Mouse (Mus musculus): ENCODE data around the gene Fgfr2. TPM values are rescaled to one million over a fixed set of nuclear protein-coding genes. Genes with fewer than 3 reads are reported as not detected.

Gene Fgfr2
- polyA plus RNA-seq, 1 experiment, result 1.7 TPM

DNA sequence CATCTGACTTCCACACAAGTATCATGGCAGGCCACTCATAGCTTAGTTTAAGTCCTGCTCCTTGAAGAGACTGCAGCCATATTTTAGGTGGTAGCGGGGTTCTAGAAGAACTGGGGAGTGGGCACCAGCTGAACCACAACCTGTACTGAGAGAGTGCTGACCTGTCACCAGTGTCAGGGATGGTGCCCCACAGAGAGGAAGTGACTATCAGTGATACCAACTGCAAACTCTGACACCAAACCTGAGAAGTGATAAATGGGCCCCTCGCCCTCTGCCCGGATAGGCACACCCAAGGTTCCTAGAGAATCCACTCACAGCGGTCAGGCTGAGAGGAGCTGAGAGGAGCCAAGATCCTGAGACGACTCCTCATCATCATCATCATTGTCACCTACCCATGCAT is 318.2 kb downstream of the Fgfr2 start:
- H3K27me3 ChIP-seq (ENCODE audit: control insufficient read depth, insufficient read depth, insufficient read length), result no peaks in the 10 kb centered on the region
- no peak for TF ChIP-seq USF1 (IDR thresholded peaks at IDR 0.05; ENCODE audit: low read depth)
- TF ChIP-seq FOSL1 (IDR thresholded peaks at IDR 0.05; ENCODE audit: insufficient read depth, low read length, poor library complexity, severe bottlenecking), result no peak
- TF ChIP-seq MYOG (IDR thresholded peaks at IDR 0.05; ENCODE audit: control insufficient read depth, extremely low read depth, insufficient read length), result no peak
- no peak for TF ChIP-seq MYOD1 (IDR thresholded peaks at IDR 0.05; ENCODE audit: control insufficient read depth, insufficient read length, low read depth)
- no peak for TF ChIP-seq CEBPB (IDR thresholded peaks at IDR 0.05; ENCODE audit: low read depth)
- TF ChIP-seq CTCF (IDR thresholded peaks at IDR 0.05; ENCODE audit: control insufficient read depth, insufficient read depth, insufficient read length), result no peak
- no peak for TF ChIP-seq MAX (IDR thresholded peaks at IDR 0.05)
- no peak overlapping the region for H3K4me3 ChIP-seq (ENCODE audit: insufficient read depth, poor library complexity, severe bottlenecking)

DNA sequence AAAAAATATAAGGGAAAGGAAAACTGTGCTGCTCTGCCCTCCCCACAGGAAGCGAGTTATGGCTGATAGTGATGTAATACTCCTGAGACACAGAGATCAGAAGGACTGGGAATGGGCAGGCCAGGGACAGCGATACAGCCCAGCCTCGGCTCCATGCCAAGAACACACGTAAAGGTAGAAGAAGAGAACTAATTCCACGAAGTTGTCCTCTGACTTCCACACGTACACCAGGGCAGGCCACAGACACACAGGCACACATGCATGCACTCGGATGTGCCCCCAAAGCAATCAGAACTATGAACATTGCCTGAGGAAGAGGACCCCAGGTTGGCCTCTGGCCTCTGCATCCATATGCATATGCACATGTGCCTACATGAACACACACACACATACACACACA is 318.7 kb downstream of the Fgfr2 start:
- TF ChIP-seq CEBPB (IDR thresholded peaks at IDR 0.05; ENCODE audit: low read depth) (no peak), CTCF (IDR thresholded peaks at IDR 0.05; ENCODE audit: control insufficient read depth, insufficient read depth, insufficient read length) (no peak), USF1 (IDR thresholded peaks at IDR 0.05; ENCODE audit: low read depth) (no peak), MYOG (IDR thresholded peaks at IDR 0.05; ENCODE audit: control insufficient read depth, extremely low read depth, insufficient read length) (no peak), FOSL1 (IDR thresholded peaks at IDR 0.05; ENCODE audit: insufficient read depth, low read length, poor library complexity, severe bottlenecking) (no peak), MAX (IDR thresholded peaks at IDR 0.05) (no peak), MYOD1 (IDR thresholded peaks at IDR 0.05; ENCODE audit: control insufficient read depth, insufficient read length, low read depth) (no peak)
- Histone ChIP-seq H3K27me3 (ENCODE audit: control insufficient read depth, insufficient read depth, insufficient read length) (no peaks in the 10 kb centered on the region), H3K36me3 (ENCODE audit: control insufficient read depth, insufficient read depth) (no peaks in the 10 kb centered on the region), H3ac (ENCODE audit: control insufficient read depth, insufficient read length, low read depth) (no peak overlapping the region), H3K79me2 (ENCODE audit: control insufficient read depth, insufficient read depth) (no peaks in the 10 kb centered on the region), H3K79me3 (ENCODE audit: low read depth) (no peaks in the 10 kb centered on the region), H3K4me3 (ENCODE audit: insufficient read depth, poor library complexity, severe bottlenecking) (no peak overlapping the region)

More for the DNA sequence above, 318.2 kb downstream of the Fgfr2 start:
- H3ac ChIP-seq (ENCODE audit: control insufficient read depth, insufficient read length, low read depth), result no peak overlapping the region
- no peaks in the 10 kb centered on the region for H3K36me3 ChIP-seq (ENCODE audit: control insufficient read depth, insufficient read depth)
- H3K79me3 ChIP-seq (ENCODE audit: low read depth), result no peaks in the 10 kb centered on the region
- no peaks in the 10 kb centered on the region for H3K79me2 ChIP-seq (ENCODE audit: control insufficient read depth, insufficient read depth)

DNA sequence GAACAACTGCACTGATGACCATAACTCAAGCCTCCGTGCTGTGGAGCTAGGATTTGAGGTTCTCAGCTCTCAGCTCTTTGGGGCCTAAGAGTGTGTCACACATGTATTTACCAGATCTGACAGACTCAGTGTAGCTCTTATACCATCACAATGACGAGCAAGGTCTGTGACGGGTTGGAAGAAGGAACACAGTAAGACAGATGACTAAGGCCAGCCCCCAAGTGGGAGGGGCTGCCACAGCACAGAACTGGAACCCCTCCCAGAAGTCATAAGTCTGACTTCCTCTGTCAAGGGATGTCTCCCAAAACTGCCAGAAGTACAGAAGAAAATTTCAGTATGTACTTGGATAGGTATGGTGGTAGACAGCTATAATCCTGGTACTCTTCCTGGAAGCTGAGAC is 319.2 kb downstream of the Fgfr2 start:
- no peak overlapping the region for H3ac ChIP-seq (ENCODE audit: control insufficient read depth, insufficient read length, low read depth)
- H3K79me2 ChIP-seq (ENCODE audit: control insufficient read depth, insufficient read depth), result no peaks in the 10 kb centered on the region
- H3K36me3 ChIP-seq (ENCODE audit: control insufficient read depth, insufficient read depth), result no peaks in the 10 kb centered on the region
- TF ChIP-seq USF1 (IDR thresholded peaks at IDR 0.05; ENCODE audit: low read depth) (no peak), FOSL1 (IDR thresholded peaks at IDR 0.05; ENCODE audit: insufficient read depth, low read length, poor library complexity, severe bottlenecking) (no peak), MYOD1 (IDR thresholded peaks at IDR 0.05; ENCODE audit: control insufficient read depth, insufficient read length, low read depth) (no peak), MAX (IDR thresholded peaks at IDR 0.05) (no peak), CTCF (IDR thresholded peaks at IDR 0.05; ENCODE audit: control insufficient read depth, insufficient read depth, insufficient read length) (no peak), MYOG (IDR thresholded peaks at IDR 0.05; ENCODE audit: control insufficient read depth, extremely low read depth, insufficient read length) (no peak), CEBPB (IDR thresholded peaks at IDR 0.05; ENCODE audit: low read depth) (no peak)
- no peak overlapping the region for H3K4me3 ChIP-seq (ENCODE audit: insufficient read depth, poor library complexity, severe bottlenecking)
- no peaks in the 10 kb centered on the region for H3K27me3 ChIP-seq (ENCODE audit: control insufficient read depth, insufficient read depth, insufficient read length)
- H3K79me3 ChIP-seq (ENCODE audit: low read depth), result no peaks in the 10 kb centered on the region

DNA sequence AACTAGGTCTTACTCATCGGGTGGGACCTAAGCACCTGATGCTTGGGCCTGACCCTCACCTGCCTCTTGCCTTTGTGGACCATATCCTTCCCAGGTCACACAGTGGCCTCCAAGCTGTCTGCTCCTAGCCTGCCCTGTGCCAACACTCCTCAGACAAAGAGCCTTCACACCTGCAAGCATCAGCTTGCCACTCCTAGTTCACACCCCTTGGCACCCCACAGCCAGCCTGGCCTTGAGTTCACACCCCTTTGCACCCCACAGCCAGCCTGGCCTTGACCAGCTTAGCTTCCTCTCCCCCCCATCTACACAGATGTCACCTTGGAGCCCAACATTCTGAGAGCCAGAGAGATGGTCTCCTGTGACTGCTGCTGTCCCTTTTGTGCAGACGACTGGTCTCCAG is 319.8 kb downstream of the Fgfr2 start:
- H3K4me3 ChIP-seq (ENCODE audit: insufficient read depth, poor library complexity, severe bottlenecking), result no peak overlapping the region
- no peaks in the 10 kb centered on the region for H3K79me2 ChIP-seq (ENCODE audit: control insufficient read depth, insufficient read depth)
- no peaks in the 10 kb centered on the region for H3K79me3 ChIP-seq (ENCODE audit: low read depth)
- no peaks in the 10 kb centered on the region for H3K36me3 ChIP-seq (ENCODE audit: control insufficient read depth, insufficient read depth)
- TF ChIP-seq CTCF (IDR thresholded peaks at IDR 0.05; ENCODE audit: control insufficient read depth, insufficient read depth, insufficient read length) (no peak), USF1 (IDR thresholded peaks at IDR 0.05; ENCODE audit: low read depth) (no peak), MYOG (IDR thresholded peaks at IDR 0.05; ENCODE audit: control insufficient read depth, extremely low read depth, insufficient read length) (no peak), MYOD1 (IDR thresholded peaks at IDR 0.05; ENCODE audit: control insufficient read depth, insufficient read length, low read depth) (no peak), MAX (IDR thresholded peaks at IDR 0.05) (no peak)
- no peaks in the 10 kb centered on the region for H3K27me3 ChIP-seq (ENCODE audit: control insufficient read depth, insufficient read depth, insufficient read length)
- no peak overlapping the region for H3ac ChIP-seq (ENCODE audit: control insufficient read depth, insufficient read length, low read depth)

DNA sequence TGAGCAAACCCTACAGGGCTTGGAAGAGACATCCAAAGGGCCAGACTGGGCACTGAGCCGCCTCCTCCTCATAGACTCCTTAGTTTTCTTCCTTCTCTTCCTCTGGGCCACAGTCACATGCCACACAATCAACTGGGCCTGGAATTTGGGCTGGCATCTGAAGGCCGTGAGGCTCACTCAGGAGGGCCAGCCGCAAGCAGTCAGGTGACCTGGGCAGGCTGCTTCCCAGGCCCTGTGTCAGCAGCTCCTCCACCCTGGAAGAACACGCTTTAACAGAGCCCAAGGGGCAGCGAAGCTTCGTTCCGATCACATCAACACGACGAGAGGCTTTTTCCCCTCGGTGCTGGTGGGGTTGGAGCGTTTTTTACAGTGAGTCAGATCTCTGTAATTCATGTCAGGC is 320.5 kb downstream of the Fgfr2 start:
- no peaks in the 10 kb centered on the region for H3K27me3 ChIP-seq (ENCODE audit: control insufficient read depth, insufficient read depth, insufficient read length)
- H3K36me3 ChIP-seq (ENCODE audit: control insufficient read depth, insufficient read depth), result no peaks in the 10 kb centered on the region
- TF ChIP-seq MYOD1 (IDR thresholded peaks at IDR 0.05; ENCODE audit: control insufficient read depth, insufficient read length, low read depth) (no peak), MAX (IDR thresholded peaks at IDR 0.05) (no peak), MYOG (IDR thresholded peaks at IDR 0.05; ENCODE audit: control insufficient read depth, extremely low read depth, insufficient read length) (no peak), CEBPB (IDR thresholded peaks at IDR 0.05; ENCODE audit: low read depth) (no peak), CTCF (IDR thresholded peaks at IDR 0.05; ENCODE audit: control insufficient read depth, insufficient read depth, insufficient read length) (no peak), FOSL1 (IDR thresholded peaks at IDR 0.05; ENCODE audit: insufficient read depth, low read length, poor library complexity, severe bottlenecking) (no peak), USF1 (IDR thresholded peaks at IDR 0.05; ENCODE audit: low read depth) (no peak)
- H3ac ChIP-seq (ENCODE audit: control insufficient read depth, insufficient read length, low read depth), result no peak overlapping the region
- H3K79me3 ChIP-seq (ENCODE audit: low read depth), result no peaks in the 10 kb centered on the region
- no peaks in the 10 kb centered on the region for H3K79me2 ChIP-seq (ENCODE audit: control insufficient read depth, insufficient read depth)
- no peak overlapping the region for H3K4me3 ChIP-seq (ENCODE audit: insufficient read depth, poor library complexity, severe bottlenecking)

DNA sequence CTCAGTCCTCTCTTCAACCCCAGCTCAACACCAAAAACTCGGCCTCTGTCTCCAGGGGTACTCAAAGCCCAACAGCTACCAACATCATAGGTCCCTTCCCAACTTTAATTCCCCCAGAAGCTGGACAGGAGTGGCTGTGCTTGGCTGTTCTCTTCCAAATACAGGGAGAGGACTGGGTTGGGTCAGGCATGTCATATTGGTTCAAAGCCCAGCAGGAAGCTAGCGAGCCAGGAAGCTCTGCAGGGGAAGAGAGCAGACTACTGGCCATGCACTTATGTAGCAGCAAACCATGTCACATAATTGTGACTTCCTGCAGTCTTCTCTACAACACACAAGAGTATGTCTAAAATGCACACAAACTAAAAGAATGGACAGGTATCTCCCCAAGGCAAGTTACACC is 321.1 kb downstream of the Fgfr2 start:
- TF ChIP-seq CEBPB (IDR thresholded peaks at IDR 0.05; ENCODE audit: low read depth) (no peak), MAX (IDR thresholded peaks at IDR 0.05) (no peak), FOSL1 (IDR thresholded peaks at IDR 0.05; ENCODE audit: insufficient read depth, low read length, poor library complexity, severe bottlenecking) (no peak), USF1 (IDR thresholded peaks at IDR 0.05; ENCODE audit: low read depth) (no peak), MYOD1 (IDR thresholded peaks at IDR 0.05; ENCODE audit: control insufficient read depth, insufficient read length, low read depth) (no peak), CTCF (IDR thresholded peaks at IDR 0.05; ENCODE audit: control insufficient read depth, insufficient read depth, insufficient read length) (no peak), MYOG (IDR thresholded peaks at IDR 0.05; ENCODE audit: control insufficient read depth, extremely low read depth, insufficient read length) (no peak)
- H3K79me2 ChIP-seq (ENCODE audit: control insufficient read depth, insufficient read depth), result no peaks in the 10 kb centered on the region
- no peak overlapping the region for H3K4me3 ChIP-seq (ENCODE audit: insufficient read depth, poor library complexity, severe bottlenecking)
- no peak overlapping the region for H3ac ChIP-seq (ENCODE audit: control insufficient read depth, insufficient read length, low read depth)
- H3K27me3 ChIP-seq (ENCODE audit: control insufficient read depth, insufficient read depth, insufficient read length), result no peaks in the 10 kb centered on the region
- no peaks in the 10 kb centered on the region for H3K79me3 ChIP-seq (ENCODE audit: low read depth)
- H3K36me3 ChIP-seq (ENCODE audit: control insufficient read depth, insufficient read depth), result no peaks in the 10 kb centered on the region
